Mouse (Mus musculus) cerebellum, adult 2 months (tissue): ENCODE results near the gene Gm20931. TPM values are rescaled to one million over a fixed set of nuclear protein-coding genes. Genes with fewer than 3 reads are reported as not detected.
"Not testable (repeated sequence)": the region's sequence is repeated elsewhere in the genome, so short reads cannot be mapped to it uniquely, and the experiment has no call there.

Experiments
- DNase-seq, 2 experiments: peaks; one replicate each; pipeline ENCODE4 v3.0.0; 2021
- H3K27ac ChIP-seq: fragments of 200-500 bp; 2 replicates; pipeline ENCODE4 v1.5.1; 2012; ENCODE audit warnings: low read length, control low read depth, inconsistent platforms; ENCODE audit not compliant: insufficient read depth
- H3K27me3 ChIP-seq: fragments of 200-500 bp; 2 replicates; pipeline ENCODE4 v1.6.1; 2012; ENCODE audit warnings: inconsistent platforms, mild to moderate bottlenecking, low read length, moderate library complexity; ENCODE audit not compliant: control insufficient read depth, insufficient read depth
- H3K4me1 ChIP-seq: fragments of 200-500 bp; 2 replicates; pipeline ENCODE4 v1.6.1; 2011; ENCODE audit warnings: low read length; ENCODE audit not compliant: control insufficient read depth, insufficient read depth
- H3K4me3 ChIP-seq: fragments of 200-500 bp; replicated peaks from 2 replicates; pipeline ENCODE3; 2011; ENCODE audit warnings: mild to moderate bottlenecking, low read depth, low read length, control low read depth; ENCODE audit not compliant: insufficient read depth
- WGBS: fragments of 180-500 bp; shearing (Covaris S2); methylation state at CpG from one replicate; pipeline ENCODE4 v1.1.7; 2018; 5-methylcytosine and 5-hydroxymethylcytosine counted together
- polyA plus RNA-seq: library from polyadenylated mRNA; depleted of rRNA; stranded (reverse); fragments of >200 nt; gene quantifications from 2 replicates; pipeline ENCODE4 v1.2.3, GENCODE M21; 2012; rRNA removed

The Gm20931 gene
- polyA plus RNA-seq = not detected in 2 replicates

GRCm38 (mm10) chrY:55213420-55213819, at the start of gene Gm20931:
Gene Gm20931, plus strand, starts transcription at chrY:55213720.
- H3K4me3 ChIP-seq, DNase-seq, H3K27ac ChIP-seq, H3K27me3 ChIP-seq, H3K4me1 ChIP-seq: not testable (repeated sequence)
- no CpG with 5 or more reads among the region's 6 CpGs for WGBS
